Mouse (Mus musculus): ENCODE results near the gene Dpp3. TPM values are rescaled to one million over a fixed set of nuclear protein-coding genes. Genes with fewer than 3 reads are reported as not detected.
"Not testable (repeated sequence)": the region's sequence is repeated elsewhere in the genome, so short reads cannot be mapped to it uniquely, and the experiment has no call there.

Gene Dpp3
- 52.1 and 69.7 TPM in 2 replicates for total RNA-seq (2014; rRNA removed)
- 121 and 122 TPM in 2 replicates for polyA plus RNA-seq (2012; rRNA removed)

DNA sequence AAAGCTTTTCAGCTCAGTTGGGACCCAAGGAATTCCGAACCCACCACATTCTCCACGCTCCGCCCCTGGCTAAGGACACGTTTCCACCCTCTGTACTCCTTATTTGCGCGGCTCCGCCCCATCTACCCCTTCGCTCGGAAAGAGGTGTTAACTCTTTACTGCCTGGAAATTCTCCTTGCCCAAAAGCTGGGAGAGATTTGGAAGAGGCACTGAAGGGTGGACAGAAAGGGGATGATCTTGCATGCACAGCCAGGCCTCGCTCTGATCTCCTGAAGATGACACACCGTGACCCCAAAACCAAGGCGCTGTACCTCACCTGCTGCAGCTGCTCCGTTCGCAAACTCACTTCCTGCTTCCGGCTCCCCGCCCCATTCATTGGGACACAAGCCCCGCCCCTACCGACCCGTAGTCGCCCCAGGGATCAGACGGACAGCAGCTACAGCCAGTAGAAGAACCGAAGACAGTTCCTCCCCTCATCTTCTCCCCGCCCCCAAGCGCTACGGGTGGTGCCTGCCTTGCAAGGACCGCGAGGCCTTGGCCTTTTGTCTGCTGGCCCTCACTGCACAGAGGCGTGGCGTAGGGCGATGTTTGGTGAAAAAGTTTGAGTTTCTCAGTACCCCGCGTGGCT lies at the start of gene Dpp3:
TSS of gene Dpp3 (minus strand) at position 384 of the 628 bp plus-strand sequence.
- Histone ChIP-seq H3K9ac (ENCODE audit: low read depth, low read length) (peak within 1 kb of the TSS; percentile 48), H3K79me2 (ENCODE audit: control insufficient read depth, insufficient read depth, low read length) (peaks cover 9% of the 10 kb centered on the region; the same call in 1 of the 2 replicates), H3K36me3 (ENCODE audit: control insufficient read depth, insufficient read depth, low read length) (peaks cover 9% of the 10 kb centered on the region), H3K27ac (replicated peaks; ENCODE audit: insufficient read depth, low read depth, low read length) (peak within 1 kb of the TSS; percentile 40), H3K4me3 (ENCODE audit: insufficient read depth, low read depth, low read length) (peak within 1 kb of the TSS; percentile 66), H3K4me1 (ENCODE audit: control insufficient read depth, insufficient read depth, low read length) (0 out of 2 replicates have a peak, but pooled peaks cover 7% of the 10 kb centered on the region), H3K27me3 (ENCODE audit: control insufficient read depth, insufficient read depth, low read length) (no peaks in the 10 kb centered on the region)
- TF ChIP-seq POLR2A (IDR thresholded peaks at IDR 0.05; ENCODE audit: extremely low read depth, insufficient read depth, low read length): peak; percentile 38; the same call in 1 of the 2 replicates
- TF ChIP-seq CTCF (IDR thresholded peaks at IDR 0.05; ENCODE audit: low read depth, low read length): no peak
- under 1% methylated on average over 32 of the region's 32 CpGs for WGBS
- peak; percentile 91 for DNase-seq (ENCODE audit: extremely low read depth, low read depth, low spot score)

DNA sequence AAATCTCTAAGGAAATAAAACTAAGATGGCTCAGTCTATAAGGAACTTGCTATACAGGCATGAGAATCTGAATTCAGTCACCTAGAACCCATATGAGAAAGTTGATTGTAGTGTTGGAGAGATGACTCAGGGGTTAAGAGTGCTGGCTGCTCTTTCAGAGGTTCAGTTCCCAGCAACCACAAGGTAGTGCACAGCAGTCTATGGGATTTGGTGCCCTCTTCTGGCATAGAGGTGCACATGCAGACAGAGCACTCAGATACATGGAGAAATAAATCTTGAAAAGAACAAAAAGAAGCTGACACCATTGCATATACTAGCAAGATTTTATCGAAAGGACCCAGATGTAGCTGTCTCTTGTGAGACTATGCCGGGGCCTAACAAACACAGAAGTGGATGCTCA lies 40.1 kb upstream of the Dpp3 start:
- Histone ChIP-seq H3K27ac (replicated peaks; ENCODE audit: insufficient read depth, low read depth, low read length) (no peak overlapping the region), H3K9ac (ENCODE audit: low read depth, low read length) (no peak overlapping the region), H3K4me3 (ENCODE audit: insufficient read depth, low read depth, low read length) (no peak overlapping the region), H3K27me3 (ENCODE audit: control insufficient read depth, insufficient read depth, low read length) (no peaks in the 10 kb centered on the region), H3K36me3 (ENCODE audit: control insufficient read depth, insufficient read depth, low read length) (peaks cover 7% of the 10 kb centered on the region), H3K79me2 (ENCODE audit: control insufficient read depth, insufficient read depth, low read length) (no peaks in the 10 kb centered on the region), H3K4me1 (ENCODE audit: control insufficient read depth, insufficient read depth, low read length) (no peaks in the 10 kb centered on the region)
- TF ChIP-seq CTCF (IDR thresholded peaks at IDR 0.05; ENCODE audit: low read depth, low read length) (peak; percentile 55), POLR2A (IDR thresholded peaks at IDR 0.05; ENCODE audit: extremely low read depth, insufficient read depth, low read length) (no peak)
- peak; percentile 16 for DNase-seq (ENCODE audit: extremely low read depth, low read depth, low spot score)
- 90% methylated on average over 2 of the region's 2 CpGs for WGBS

DNA sequence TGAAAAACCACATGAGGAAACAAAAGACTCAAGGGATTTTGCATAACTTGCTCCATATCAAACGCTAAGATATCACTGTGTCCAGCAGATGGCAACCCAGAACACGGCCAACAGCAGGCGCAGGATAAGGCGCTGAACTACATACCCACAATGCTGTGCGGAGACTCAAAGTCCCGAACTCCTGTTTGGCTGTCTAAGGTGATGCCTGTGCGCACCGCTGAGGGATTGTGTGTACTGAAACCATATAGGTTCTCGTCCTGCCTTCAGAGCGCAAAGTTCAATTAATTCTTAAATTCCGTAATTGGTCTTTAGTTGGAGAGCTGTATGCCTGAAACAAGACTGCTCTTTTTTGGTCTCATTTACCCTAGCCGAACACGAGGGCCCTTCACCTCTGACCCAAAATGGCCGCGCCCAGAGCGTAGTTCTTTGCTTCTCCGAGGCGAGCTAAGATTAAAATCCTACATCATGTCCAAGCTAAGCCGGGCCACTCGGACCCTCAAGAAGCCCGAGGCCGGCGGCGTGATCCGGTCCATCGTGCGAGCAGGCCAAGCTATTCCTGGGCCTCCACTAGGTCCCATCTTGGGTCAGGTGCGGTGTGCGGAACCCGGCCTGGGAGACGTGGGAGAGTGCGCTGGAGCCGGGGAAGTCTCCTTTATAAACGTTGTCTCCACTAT lies 34.0 kb upstream of the Dpp3 start, which contains the start of gene Mrpl11:
TSS of gene Mrpl11 (plus strand) at position 220 of the 674 bp plus-strand sequence.
- Histone ChIP-seq H3K79me2 (ENCODE audit: control insufficient read depth, insufficient read depth, low read length) (no peaks in the 10 kb centered on the region), H3K27ac (replicated peaks; ENCODE audit: insufficient read depth, low read depth, low read length) (peak within 1 kb of the TSS; percentile 58), H3K36me3 (ENCODE audit: control insufficient read depth, insufficient read depth, low read length) (peaks cover 7% of the 10 kb centered on the region), H3K27me3 (ENCODE audit: control insufficient read depth, insufficient read depth, low read length) (no peaks in the 10 kb centered on the region), H3K4me1 (ENCODE audit: control insufficient read depth, insufficient read depth, low read length) (peaks cover 1% of the 10 kb centered on the region; the same call in 1 of the 2 replicates), H3K4me3 (ENCODE audit: insufficient read depth, low read depth, low read length) (peak within 1 kb of the TSS; percentile 95), H3K9ac (ENCODE audit: low read depth, low read length) (peak within 1 kb of the TSS; percentile 84)
- under 1% methylated on average over 34 of the region's 34 CpGs for WGBS
- peak; percentile 93 for DNase-seq (ENCODE audit: extremely low read depth, low read depth, low spot score)
- no peak for TF ChIP-seq POLR2A (IDR thresholded peaks at IDR 0.05; ENCODE audit: extremely low read depth, insufficient read depth, low read length)
- peak; percentile 89 for TF ChIP-seq CTCF (IDR thresholded peaks at IDR 0.05; ENCODE audit: low read depth, low read length)

DNA sequence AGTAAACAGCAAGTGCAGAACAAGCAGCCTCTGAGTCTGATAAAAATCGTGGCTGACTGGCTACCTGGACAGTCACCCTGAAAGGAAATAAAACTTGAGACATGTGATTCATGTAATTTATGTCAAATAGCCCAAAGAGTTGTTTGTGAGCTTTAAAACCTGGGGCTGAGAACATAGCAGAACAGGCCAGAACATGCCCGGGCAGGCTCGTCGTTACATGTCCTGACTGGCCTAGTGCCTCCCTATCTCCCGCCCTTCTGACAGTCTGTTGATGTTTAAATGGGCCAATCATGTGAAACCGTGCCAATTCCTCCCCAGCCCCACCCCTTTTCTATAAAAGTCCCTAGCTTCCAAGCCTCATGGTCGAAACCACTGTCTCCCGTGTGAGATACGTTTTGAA lies 20.6 kb upstream of the Dpp3 start:
- H3K79me2 ChIP-seq (ENCODE audit: control insufficient read depth, insufficient read depth, low read length); H3K9ac ChIP-seq (ENCODE audit: low read depth, low read length); DNase-seq (ENCODE audit: extremely low read depth, low read depth, low spot score); H3K36me3 ChIP-seq (ENCODE audit: control insufficient read depth, insufficient read depth, low read length); H3K27me3 ChIP-seq (ENCODE audit: control insufficient read depth, insufficient read depth, low read length); H3K4me1 ChIP-seq (ENCODE audit: control insufficient read depth, insufficient read depth, low read length); H3K4me3 ChIP-seq (ENCODE audit: insufficient read depth, low read depth, low read length); H3K27ac ChIP-seq (replicated peaks; ENCODE audit: insufficient read depth, low read depth, low read length): not testable (repeated sequence)
- WGBS: 87% methylated on average over 9 of the region's 9 CpGs

DNA sequence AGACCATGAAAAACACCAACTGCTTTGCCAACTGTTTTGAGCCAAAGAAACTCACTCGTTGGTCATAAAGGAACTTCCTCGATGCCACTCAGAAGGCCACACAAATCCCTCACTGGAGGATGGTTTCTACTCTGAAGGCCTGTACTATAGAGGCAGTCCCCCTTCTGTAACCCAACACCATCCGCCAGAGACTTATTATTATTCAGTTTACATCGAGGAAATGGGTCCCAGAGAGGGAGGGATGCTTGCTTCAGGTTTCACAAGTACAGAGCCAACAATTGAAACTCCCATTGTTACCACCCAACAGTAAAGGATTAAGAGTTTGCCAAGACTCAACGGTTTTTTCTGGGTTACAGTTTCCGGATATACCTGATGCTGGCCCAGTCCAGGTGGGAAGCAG lies 17.5 kb upstream of the Dpp3 start:
- no peak overlapping the region for H3K9ac ChIP-seq (ENCODE audit: low read depth, low read length)
- WGBS: 56% methylated on average over 6 of the region's 6 CpGs

DNA sequence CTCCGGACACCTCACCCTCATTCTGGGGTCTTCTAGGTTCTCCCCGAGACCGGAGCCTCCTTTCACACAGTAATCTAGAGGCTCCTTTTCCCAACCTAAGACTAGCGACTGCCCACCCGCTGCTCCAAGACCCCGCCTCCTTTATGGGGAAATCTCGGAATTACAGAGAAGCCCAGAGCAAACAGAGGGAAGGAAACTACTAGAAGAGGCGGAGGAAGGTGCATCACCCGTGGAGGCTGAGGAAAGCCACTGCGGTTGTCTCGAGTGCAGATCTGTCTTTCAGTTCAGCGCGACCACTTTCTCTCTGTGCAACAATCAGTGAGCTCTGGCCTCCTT lies 15.1 kb upstream of the Dpp3 start:
- TF ChIP-seq POLR2A (IDR thresholded peaks at IDR 0.05; ENCODE audit: extremely low read depth, insufficient read depth, low read length): no peak
- TF ChIP-seq CTCF (IDR thresholded peaks at IDR 0.05; ENCODE audit: low read depth, low read length): no peak
- Histone ChIP-seq H3K27me3 (ENCODE audit: control insufficient read depth, insufficient read depth, low read length) (no peaks in the 10 kb centered on the region), H3K9ac (ENCODE audit: low read depth, low read length) (peak overlapping the region; percentile 39; the same call in 1 of the 2 replicates), H3K27ac (replicated peaks; ENCODE audit: insufficient read depth, low read depth, low read length) (no peak overlapping the region), H3K4me1 (ENCODE audit: control insufficient read depth, insufficient read depth, low read length) (peaks cover 6% of the 10 kb centered on the region; the same call in 1 of the 2 replicates), H3K36me3 (ENCODE audit: control insufficient read depth, insufficient read depth, low read length) (no peaks in the 10 kb centered on the region), H3K4me3 (ENCODE audit: insufficient read depth, low read depth, low read length) (peak overlapping the region; percentile 8; the same call in 1 of the 2 replicates), H3K79me2 (ENCODE audit: control insufficient read depth, insufficient read depth, low read length) (no peaks in the 10 kb centered on the region)
- no peak for DNase-seq (ENCODE audit: extremely low read depth, low read depth, low spot score)
- WGBS: 4% methylated on average over 13 of the region's 13 CpGs

More for the DNA sequence above, 17.5 kb upstream of the Dpp3 start:
- no peak for DNase-seq (ENCODE audit: extremely low read depth, low read depth, low spot score)
- H3K27ac ChIP-seq (replicated peaks; ENCODE audit: insufficient read depth, low read depth, low read length): no peak overlapping the region
- H3K4me3 ChIP-seq (ENCODE audit: insufficient read depth, low read depth, low read length): no peak overlapping the region
- no peaks in the 10 kb centered on the region for H3K79me2 ChIP-seq (ENCODE audit: control insufficient read depth, insufficient read depth, low read length)
- H3K27me3 ChIP-seq (ENCODE audit: control insufficient read depth, insufficient read depth, low read length): no peaks in the 10 kb centered on the region
- TF ChIP-seq POLR2A (IDR thresholded peaks at IDR 0.05; ENCODE audit: extremely low read depth, insufficient read depth, low read length): no peak
- TF ChIP-seq CTCF (IDR thresholded peaks at IDR 0.05; ENCODE audit: low read depth, low read length): no peak
- H3K4me1 ChIP-seq (ENCODE audit: control insufficient read depth, insufficient read depth, low read length): peaks cover 6% of the 10 kb centered on the region; the same call in 1 of the 2 replicates
- no peaks in the 10 kb centered on the region for H3K36me3 ChIP-seq (ENCODE audit: control insufficient read depth, insufficient read depth, low read length)
